8 mouse cellular contexts compared by ENCODE assay signal in the genomic region with DNA sequence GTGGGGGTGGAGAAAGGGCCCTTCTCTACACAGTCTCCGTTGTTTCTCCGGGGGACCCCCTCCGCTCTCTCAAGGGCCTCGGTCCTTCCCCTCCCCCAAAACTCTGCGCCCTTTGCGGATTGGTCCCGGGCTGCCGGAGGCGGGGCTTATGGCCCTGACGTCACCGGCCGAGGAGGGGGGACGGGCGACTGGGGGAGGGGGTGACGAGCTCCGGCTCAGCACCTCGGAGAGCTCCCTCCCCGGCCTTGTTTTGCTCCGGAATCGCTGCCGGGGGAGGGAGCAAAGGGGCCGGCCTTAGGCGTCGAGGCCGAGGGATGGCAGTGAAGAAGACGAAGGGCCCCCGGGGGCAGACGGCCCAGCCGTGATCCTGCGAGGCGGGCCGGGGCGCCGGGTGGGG. TPM values are rescaled to one million over a fixed set of nuclear protein-coding genes. Genes with fewer than 3 reads are reported as not detected.
A peak's percentile ranks its signal among the peaks of the same experiment; 100 is the strongest.
DNase-seq lines count a peak whose midpoint lies in the region; ATAC-seq lines count a peak whose summit lies in the region.

A gene (plus strand): TSS at position 166 of the 397 bp plus-strand sequence.

- DNase-seq in R1 (ENCODE audit: low read depth, low spot score): peak; percentile 94
- peak; percentile 98 for DNase-seq in cerebellum, adult 9-11 months
- DNase-seq in frontal cortex, postnatal 36 days (ENCODE audit: low spot score in 2 of 2): peak; percentile 95
- DNase-seq in induced T-regulatory cell, adult 2 months (ENCODE audit: low read depth): peak; percentile 85
- peak; percentile 82 to 94 for DNase-seq in left cerebral cortex, adult 8-10 months (ENCODE audit: low spot score in 2 of 2)
- peak; percentile 95 to 96 for DNase-seq in right cerebral cortex, adult 2 months (ENCODE audit: low spot score in 2 of 2)
- DNase-seq in yolk sac, embryonic 10.5 days (ENCODE audit: low spot score): peak; percentile 85

- peak; percentile 24; the same call in 1 of the 2 replicates for ATAC-seq in megakaryocyte, adult 5-6 weeks (ENCODE audit: poor library complexity, severe bottlenecking)

RNA-seq across cellular contexts. Expression of the gene that starts here (rescaled TPM):
- 100 to 1,000 TPM; 433 to 468 (median 439) TPM for total RNA-seq in left cerebral cortex, adult 8-10 months (2022)
- total RNA-seq in megakaryocyte, adult 5-6 weeks (2015): not detected in 2 replicates
- total RNA-seq in megakaryocyte, adult 5-6 weeks (2017): not detected in 2 replicates

Comparison
In these comparisons a context has a peak if more than half of its experiments do, and no peak if none do; other contexts are left out.
1. Peak in every context shown above with its lines: DNase-seq and ATAC-seq.
2. RNA of the gene that starts here (total RNA-seq): 433 to 468 TPM in left cerebral cortex, adult 8-10 months; not detected in megakaryocyte, adult 5-6 weeks; every median in the first group is over 100 times any median in the second.
3. Peak in ATAC-seq in megakaryocyte, adult 5-6 weeks; RNA of the gene not detected or under 1 TPM.